Mouse (Mus musculus) retina, adult 2 months (tissue): Measurements from ENCODE around the gene Dock1.

Source experiments
- DNase-seq: peaks from one replicate; pipeline ENCODE4 v3.0.0-alpha.2; 2012; ENCODE audit warnings: low read depth, low spot score

Gene Dock1

GRCm38 (mm10) chr7:134751496-134751895 lies 81.0 kb downstream of the Dock1 start:
- DNase-seq: no peak

- no peak for DNase-seq
Observed at GRCm38 (mm10) chr7:134753417-134753816, 83.0 kb downstream of the Dock1 start.

- DNase-seq: no peak
Observed at GRCm38 (mm10) chr7:134757605-134758004, 87.2 kb downstream of the Dock1 start.

- no peak for DNase-seq
Observed at GRCm38 (mm10) chr7:134761799-134762198, 91.3 kb downstream of the Dock1 start.

- DNase-seq: no peak
Observed at GRCm38 (mm10) chr7:134765130-134765529, 94.7 kb downstream of the Dock1 start.

GRCm38 (mm10) chr7:134771314-134771713 lies 100.9 kb downstream of the Dock1 start:
- no peak for DNase-seq

GRCm38 (mm10) chr7:134772363-134772762 lies 101.9 kb downstream of the Dock1 start:
- DNase-seq: no peak

GRCm38 (mm10) chr7:134772867-134773590 lies 102.6 kb downstream of the Dock1 start:
- no peak for DNase-seq

GRCm38 (mm10) chr7:134773761-134774415 lies 103.4 kb downstream of the Dock1 start:
- DNase-seq: no peak

GRCm38 (mm10) chr7:134774468-134775162 lies 104.2 kb downstream of the Dock1 start:
- DNase-seq: peak; percentile 4

GRCm38 (mm10) chr7:134775671-134776070 lies 105.2 kb downstream of the Dock1 start:
- DNase-seq: no peak

- no peak for DNase-seq
Observed at GRCm38 (mm10) chr7:134776306-134776705, 105.9 kb downstream of the Dock1 start.

- DNase-seq: no peak
Observed at GRCm38 (mm10) chr7:134779761-134780160, 109.3 kb downstream of the Dock1 start.

GRCm38 (mm10) chr7:134787110-134787509 lies 116.7 kb downstream of the Dock1 start:
- no peak for DNase-seq

GRCm38 (mm10) chr7:134794889-134795288 lies 124.4 kb downstream of the Dock1 start:
- no peak for DNase-seq

GRCm38 (mm10) chr7:134800079-134800478 lies 129.6 kb downstream of the Dock1 start:
- DNase-seq: no peak

- DNase-seq: no peak
Observed at GRCm38 (mm10) chr7:134804422-134804821, 134.0 kb downstream of the Dock1 start.

GRCm38 (mm10) chr7:134806799-134807198 lies 136.3 kb downstream of the Dock1 start:
- no peak for DNase-seq

GRCm38 (mm10) chr7:134808406-134808805 lies 138.0 kb downstream of the Dock1 start:
- DNase-seq: no peak

- DNase-seq: no peak
Observed at GRCm38 (mm10) chr7:134809241-134809975, 139.0 kb downstream of the Dock1 start.

- DNase-seq: no peak
Observed at GRCm38 (mm10) chr7:134818471-134818870, 148.0 kb downstream of the Dock1 start.

GRCm38 (mm10) chr7:134821264-134821663 lies 150.8 kb downstream of the Dock1 start:
- no peak for DNase-seq
